Mouse (Mus musculus) neural tube, embryonic 15.5 days (tissue): ENCODE measurements around the gene Fus. TPM values are rescaled to one million over a fixed set of nuclear protein-coding genes. Genes with fewer than 3 reads are reported as not detected.

Experiments
- ATAC-seq: fragments of 200-750 bp; cut with Nextera tagmentation; 2 replicates; pipeline ENCODE4 v1.8.0; 2017; ENCODE audit warnings: mild to moderate bottlenecking, moderate TSS enrichment, moderate library complexity; ENCODE audit not compliant: low FRiP score
- H3K27ac ChIP-seq: fragments of 300-500 bp; sonication (generic); replicated peaks from 2 replicates; pipeline ENCODE4 v1.5.1; 2015; ENCODE audit warnings: mild to moderate bottlenecking, inconsistent platforms
- H3K27me3 ChIP-seq: fragments of 300-500 bp; sonication (generic); replicated peaks from 2 replicates; pipeline ENCODE4 v1.6.1; 2015; ENCODE audit warnings: inconsistent platforms
- H3K36me3 ChIP-seq: fragments of 300-500 bp; sonication (generic); 2 replicates; pipeline ENCODE4 v1.6.1; 2015; ENCODE audit warnings: inconsistent platforms
- H3K4me1 ChIP-seq: fragments of 300-500 bp; sonication (generic); 2 replicates; pipeline ENCODE4 v1.6.1; 2015; ENCODE audit warnings: inconsistent platforms
- H3K4me2 ChIP-seq: fragments of 300-500 bp; sonication (generic); 2 replicates; pipeline ENCODE4 v1.6.1; 2015; ENCODE audit warnings: inconsistent platforms, mild to moderate bottlenecking, moderate library complexity
- H3K4me3 ChIP-seq: fragments of 300-500 bp; sonication (generic); replicated peaks from 2 replicates; pipeline ENCODE4 v1.5.1; 2015; ENCODE audit warnings: mild to moderate bottlenecking, inconsistent platforms
- H3K9ac ChIP-seq: fragments of 300-500 bp; sonication (generic); replicated peaks from 2 replicates; pipeline ENCODE4 v1.6.1; 2015; ENCODE audit warnings: mild to moderate bottlenecking, inconsistent platforms
- H3K9me3 ChIP-seq: fragments of 300-500 bp; sonication (generic); replicated peaks from 2 replicates; pipeline ENCODE4 v1.6.1; 2016; ENCODE audit warnings: inconsistent platforms
- WGBS: fragments of 180-500 bp; shearing (Covaris S2); methylation state at CpG from one replicate; pipeline ENCODE4 v1.1.7; 2015; ENCODE audit warnings: mixed read lengths; 5-methylcytosine and 5-hydroxymethylcytosine counted together
- polyA plus RNA-seq: library from polyadenylated mRNA; unstranded; fragments of >200 nt; fragmentation: Nextera tagmentation; extraction: Ambion mirVana; gene quantifications from 2 replicates; pipeline ENCODE4 v1.2.1, GENCODE M21; 2015

Fus gene
- polyA plus RNA-seq, 1 experiment from 2014 or later, result 357 TPM

DNA sequence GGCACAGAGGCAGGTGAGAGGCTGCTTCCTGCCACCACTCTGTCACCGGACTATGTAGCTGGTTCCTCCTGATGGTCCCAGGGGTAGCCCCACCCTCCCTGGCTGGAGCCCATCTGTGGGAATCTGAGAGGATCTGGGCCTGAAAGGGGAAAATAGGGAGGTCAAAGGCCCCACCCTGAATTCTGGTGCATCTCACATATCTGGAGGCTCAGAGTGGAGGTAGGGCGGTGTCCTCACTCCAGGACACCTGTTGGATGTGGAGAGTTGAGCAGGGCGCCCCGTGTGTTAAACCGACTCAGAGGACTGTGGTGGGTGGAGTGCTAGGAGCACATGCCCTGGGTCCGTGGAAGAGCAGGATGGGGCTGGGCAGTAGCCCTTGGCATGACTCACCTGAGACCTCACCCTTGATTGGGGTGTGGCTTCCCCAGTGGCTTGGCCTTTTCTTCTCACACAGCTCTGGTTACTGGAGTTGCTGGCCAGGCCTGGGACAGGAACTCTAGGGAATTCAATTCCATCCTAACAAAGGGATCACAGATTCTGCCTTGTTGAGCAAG is 20.7 kb upstream of the Fus start, which contains the start of gene Prss36:
Gene Prss36 (minus strand): TSS at position 256 of the 554 bp plus-strand sequence.
- Histone ChIP-seq H3K36me3 (no peaks in the 10 kb centered on the region), H3K9me3 (no peaks in the 10 kb centered on the region), H3K27me3 (peaks cover 29% of the 10 kb centered on the region), H3K9ac (no peak within 1 kb of the TSS), H3K27ac (no peak within 1 kb of the TSS), H3K4me3 (no peak within 1 kb of the TSS), H3K4me2 (no peak within 1 kb of the TSS), H3K4me1 (no peaks in the 10 kb centered on the region)
- no peak for ATAC-seq
- whole genome bisulfite sequencing, result 75% methylated on average over 6 of the region's 6 CpGs

DNA sequence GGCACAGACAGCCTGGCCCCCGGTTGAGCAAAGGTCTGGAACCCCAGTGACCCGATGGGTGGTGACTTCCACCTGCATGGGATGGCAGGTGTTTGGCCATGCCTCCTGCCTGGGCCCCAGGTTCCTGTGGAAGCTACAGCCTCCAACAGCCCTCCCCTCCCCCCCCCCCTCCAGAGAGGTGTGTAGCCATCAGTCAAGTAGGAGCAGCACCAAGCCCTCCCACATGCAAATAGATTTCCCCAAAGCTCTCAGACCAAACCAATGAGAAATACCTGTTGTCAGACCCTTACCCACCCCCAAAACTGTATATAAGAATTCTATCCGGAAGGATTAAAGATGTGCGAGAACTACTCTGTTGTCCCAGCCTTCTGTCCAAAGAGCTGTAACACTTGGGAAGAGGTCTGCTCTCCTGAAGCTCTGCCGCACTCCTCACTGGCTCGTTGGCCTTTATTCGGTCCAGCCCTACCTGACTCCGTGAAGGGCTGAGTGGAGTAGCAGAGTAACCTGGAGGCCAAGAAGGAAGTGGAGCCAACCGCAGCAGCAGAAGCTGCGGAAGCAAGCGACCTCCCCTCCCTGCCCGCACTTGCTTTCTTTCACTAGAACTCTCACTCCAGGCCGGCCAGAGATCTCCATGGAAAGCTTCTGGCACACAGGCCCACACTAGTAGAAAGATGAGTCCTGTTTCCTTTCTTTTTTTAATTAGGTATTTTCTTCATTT is 14.2 kb upstream of the Fus start:
- ATAC-seq, result no peak
- no peaks in the 10 kb centered on the region for H3K9me3 ChIP-seq
- no peaks in the 10 kb centered on the region for H3K27me3 ChIP-seq
- 43% methylated on average over 13 of the region's 13 CpGs for WGBS
- no peak overlapping the region for H3K4me3 ChIP-seq
- H3K9ac ChIP-seq, result no peak overlapping the region
- no peaks in the 10 kb centered on the region for H3K36me3 ChIP-seq
- no peak overlapping the region for H3K27ac ChIP-seq
- H3K4me1 ChIP-seq, result no peaks in the 10 kb centered on the region
- no peak overlapping the region for H3K4me2 ChIP-seq

DNA sequence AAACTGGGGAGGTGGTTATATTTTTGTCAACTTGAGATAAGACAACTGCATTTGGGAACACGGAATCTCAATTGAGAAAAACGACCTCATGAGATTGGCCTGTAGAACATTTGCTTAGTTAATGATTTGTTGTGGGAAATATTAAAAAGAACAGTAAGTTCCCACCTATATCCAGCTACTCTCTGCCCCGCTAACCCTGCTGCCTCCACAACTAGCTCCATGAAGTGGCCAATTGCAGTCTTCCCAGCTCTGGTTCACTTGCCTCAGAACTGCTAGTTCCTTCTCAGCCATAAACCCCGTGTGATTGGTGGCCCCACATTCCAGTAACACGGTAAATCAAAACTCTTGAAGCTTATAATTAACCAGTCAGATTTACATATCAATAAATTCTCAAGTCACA is 7.9 kb upstream of the Fus start:
- no peak overlapping the region for H3K4me2 ChIP-seq
- H3K27me3 ChIP-seq, result no peaks in the 10 kb centered on the region
- no peaks in the 10 kb centered on the region for H3K9me3 ChIP-seq
- 69% methylated on average over 5 of the region's 5 CpGs for WGBS
- H3K4me3 ChIP-seq, result no peak overlapping the region
- H3K27ac ChIP-seq, result no peak overlapping the region
- H3K9ac ChIP-seq, result no peak overlapping the region
- ATAC-seq, result no peak
- no peaks in the 10 kb centered on the region for H3K36me3 ChIP-seq
- H3K4me1 ChIP-seq, result no peaks in the 10 kb centered on the region

GRCm38 (mm10) chr7:127966371-127966918 is 812 bp upstream of the Fus start:
- peak overlapping the region; percentile 99 for H3K9ac ChIP-seq
- WGBS, result 6% methylated on average over 10 of the region's 10 CpGs
- H3K4me3 ChIP-seq, result peak overlapping the region; percentile 99
- no peaks in the 10 kb centered on the region for H3K27me3 ChIP-seq
- peak overlapping the region; percentile 99 for H3K27ac ChIP-seq
- peak overlapping the region; percentile 78 for H3K4me2 ChIP-seq
- H3K36me3 ChIP-seq, result peaks cover 16% of the 10 kb centered on the region
- H3K9me3 ChIP-seq, result no peaks in the 10 kb centered on the region
- ATAC-seq, result peak; percentile 16; the same call in 1 of the 2 replicates
- peaks cover 29% of the 10 kb centered on the region for H3K4me1 ChIP-seq

GRCm38 (mm10) chr7:127967922-127968828 is 918 bp downstream of the Fus start:
- peak overlapping the region; percentile 99 for H3K27ac ChIP-seq
- under 1% methylated on average over 41 of the region's 42 CpGs for WGBS
- H3K9me3 ChIP-seq, result no peaks in the 10 kb centered on the region
- peak overlapping the region; percentile 78 for H3K4me2 ChIP-seq
- H3K4me1 ChIP-seq, result peaks cover 29% of the 10 kb centered on the region
- peak overlapping the region; percentile 99 for H3K4me3 ChIP-seq
- no peaks in the 10 kb centered on the region for H3K27me3 ChIP-seq
- peak; percentile 28; the same call in 1 of the 2 replicates for ATAC-seq
- H3K9ac ChIP-seq, result peak overlapping the region; percentile 99
- H3K36me3 ChIP-seq, result peaks cover 33% of the 10 kb centered on the region

DNA sequence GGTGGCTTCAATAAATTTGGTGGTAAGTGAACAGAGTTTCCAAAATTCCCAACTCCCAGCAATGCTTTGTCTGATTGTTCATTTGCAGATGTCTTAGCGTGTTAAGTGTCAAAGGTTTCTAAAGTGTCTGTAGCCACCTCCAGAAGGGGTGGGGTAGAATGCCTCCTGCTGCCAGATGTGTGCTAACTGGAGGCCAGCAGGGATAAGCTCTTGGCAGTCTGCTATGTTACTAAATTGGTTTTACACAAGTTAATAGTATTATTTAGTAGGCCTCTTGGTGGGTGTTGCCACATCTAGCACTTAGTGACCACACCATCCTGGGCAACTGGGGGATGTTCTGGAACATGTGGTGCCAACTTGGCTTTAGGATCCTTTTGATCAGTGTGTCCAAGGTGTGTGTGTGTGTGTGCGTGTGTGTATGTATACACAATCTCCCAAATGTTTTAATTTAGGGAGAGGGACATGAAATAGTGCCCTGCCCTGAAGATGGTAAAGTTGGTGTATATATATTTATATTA is 7.2 kb downstream of the Fus start:
- H3K9ac ChIP-seq, result no peak overlapping the region
- H3K36me3 ChIP-seq, result peaks cover 87% of the 10 kb centered on the region
- H3K9me3 ChIP-seq, result no peaks in the 10 kb centered on the region
- no peak overlapping the region for H3K4me3 ChIP-seq
- no peak overlapping the region for H3K27ac ChIP-seq
- H3K27me3 ChIP-seq, result no peaks in the 10 kb centered on the region
- WGBS, result 96% methylated on average over 2 of the region's 2 CpGs
- ATAC-seq, result no peak
- peaks cover 15% of the 10 kb centered on the region for H3K4me1 ChIP-seq
- H3K4me2 ChIP-seq, result no peak overlapping the region

DNA sequence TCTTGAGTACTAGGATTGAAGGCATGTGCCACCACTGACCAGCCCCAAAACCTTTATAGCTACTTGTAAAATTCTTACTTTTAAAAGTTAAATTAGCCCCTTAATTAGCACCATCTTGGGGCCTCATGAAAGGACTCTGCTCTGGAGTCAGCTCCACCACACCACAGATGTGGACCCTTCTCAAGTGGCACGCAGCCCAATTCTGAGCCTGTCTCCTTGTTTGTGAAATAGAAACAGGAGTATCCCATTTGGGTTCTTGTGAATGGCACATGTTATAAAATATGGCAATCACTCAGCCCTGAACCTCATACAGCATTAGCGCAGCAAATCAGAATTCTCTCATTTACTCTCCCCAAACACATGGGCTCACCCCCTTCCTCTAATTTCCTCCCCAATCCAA is 11.6 kb downstream of the Fus start:
- no peak overlapping the region for H3K27ac ChIP-seq
- 98% methylated on average over 2 of the region's 2 CpGs for WGBS
- ATAC-seq, result no peak
- no peak overlapping the region for H3K4me2 ChIP-seq
- no peak overlapping the region for H3K4me3 ChIP-seq
- no peaks in the 10 kb centered on the region for H3K9me3 ChIP-seq
- H3K36me3 ChIP-seq, result peaks cover 89% of the 10 kb centered on the region
- H3K4me1 ChIP-seq, result 0 out of 2 replicates have a peak, but pooled peaks cover 6% of the 10 kb centered on the region
- H3K27me3 ChIP-seq, result no peaks in the 10 kb centered on the region
- H3K9ac ChIP-seq, result no peak overlapping the region

GRCm38 (mm10) chr7:127980606-127981005 is 13.3 kb downstream of the Fus start:
- Histone ChIP-seq H3K4me2 (no peak overlapping the region), H3K9me3 (no peaks in the 10 kb centered on the region), H3K27me3 (no peaks in the 10 kb centered on the region), H3K9ac (no peak overlapping the region), H3K4me1 (no peaks in the 10 kb centered on the region), H3K4me3 (no peak overlapping the region), H3K27ac (no peak overlapping the region), H3K36me3 (peaks cover 85% of the 10 kb centered on the region)
- WGBS, result 92% methylated on average over 3 of the region's 3 CpGs
- ATAC-seq, result no peak

- Histone ChIP-seq H3K4me1 (peaks cover 4% of the 10 kb centered on the region), H3K36me3 (peaks cover 50% of the 10 kb centered on the region), H3K27me3 (no peaks in the 10 kb centered on the region), H3K27ac (no peak overlapping the region), H3K4me2 (no peak overlapping the region), H3K9ac (no peak overlapping the region), H3K9me3 (no peaks in the 10 kb centered on the region), H3K4me3 (no peak overlapping the region)
- 92% methylated on average over 1 of the region's 1 CpGs for WGBS
- ATAC-seq, result no peak
Measured at GRCm38 (mm10) chr7:127988904-127989303, 21.6 kb downstream of the Fus start.

DNA sequence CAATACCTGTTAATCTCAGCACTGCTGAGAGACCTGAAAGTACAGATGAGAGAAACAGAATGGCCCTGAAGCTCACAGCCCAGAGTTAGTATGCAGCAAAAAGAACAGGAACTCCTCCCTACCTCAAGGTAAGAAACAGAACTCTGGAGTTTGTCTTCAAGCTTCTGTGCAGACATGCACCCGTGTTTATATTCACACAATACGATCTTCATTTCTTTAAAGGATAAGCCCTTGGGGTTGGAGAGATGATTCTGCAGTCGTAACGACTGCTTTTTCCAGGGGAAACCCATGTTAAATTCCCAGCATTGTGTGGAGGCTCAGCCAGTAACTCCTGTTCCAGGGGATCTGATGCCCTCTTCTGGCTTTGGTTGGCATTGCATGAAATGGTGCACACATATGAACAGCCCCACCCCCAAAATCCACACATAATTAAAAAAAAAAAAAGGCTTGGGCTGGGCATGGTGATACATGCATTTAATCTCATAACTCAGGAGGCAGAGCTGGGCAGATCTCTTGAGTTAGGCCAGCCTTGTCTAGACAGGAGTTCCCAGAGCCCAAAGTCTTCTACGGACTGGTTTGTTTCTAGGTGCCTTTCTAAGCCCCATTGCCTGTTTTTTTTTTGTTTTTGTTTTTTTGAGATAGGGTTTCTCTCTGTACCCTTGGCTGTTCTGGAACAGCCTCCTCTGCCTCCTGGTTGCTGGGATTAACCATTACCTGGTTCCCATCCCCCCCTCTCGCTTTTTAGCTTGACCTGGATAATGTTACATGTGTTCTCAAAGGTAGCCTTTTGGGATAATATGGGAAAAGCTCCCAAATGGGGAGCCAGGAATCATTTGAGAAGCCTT is 24.6 kb downstream of the Fus start:
- H3K9ac ChIP-seq, result no peak overlapping the region
- H3K27me3 ChIP-seq, result no peaks in the 10 kb centered on the region
- peak; percentile 39; the same call in 1 of the 2 replicates for ATAC-seq
- H3K27ac ChIP-seq, result no peak overlapping the region; the same call in 1 of the 2 replicates
- WGBS, result 46% methylated on average over 6 of the region's 6 CpGs
- H3K4me1 ChIP-seq, result peaks cover 4% of the 10 kb centered on the region
- peaks cover 27% of the 10 kb centered on the region for H3K36me3 ChIP-seq
- no peak overlapping the region for H3K4me3 ChIP-seq
- no peaks in the 10 kb centered on the region for H3K9me3 ChIP-seq
- H3K4me2 ChIP-seq, result no peak overlapping the region
